ENCODE assay signal across 24 mouse cellular contexts in genomic region chr14:8223506-8224293, GRCm38 (mm10). TPM values are rescaled to one million over a fixed set of nuclear protein-coding genes. Genes with fewer than 3 reads are reported as not detected.
DNase-seq lines count a peak whose midpoint lies in the region; ATAC-seq and TF ChIP-seq lines count a peak whose summit lies in the region.
"Had no signal": no experiment of that assay in that cellular context is flagged by ENCODE, and none has a peak within 500 bp of the region (broad histone marks: within the 10 kb centered on the region; RNA-seq: fewer than 3 reads in every experiment).

No protein-coding gene starts in this region.

- WGBS in liver, embryonic 14.5 days (ENCODE audit: insufficient replicate concordance), result 17% methylated on average over 10 of the region's 10 CpGs

- H3K9me3 ChIP-seq in MEL (replicated peaks; ENCODE audit: insufficient read depth, low read length), result no peaks in the 10 kb centered on the region
- H3K9me3 ChIP-seq in liver, embryonic 14.5 days (ENCODE audit: control insufficient read depth, low read length), result no peaks in the 10 kb centered on the region
- H3K9me3 ChIP-seq: embryonic facial prominence, embryonic 15.5 days; forebrain, embryonic 12.5 days; heart, embryonic 13.5 days; intestine, embryonic 15.5 days; limb, embryonic 15.5 days had no signal

- no peak for TF ChIP-seq CTCF in MEL (IDR thresholded peaks at IDR 0.05 in 2 of 3, conservative IDR thresholded peaks at IDR 0.05 in 1 of 3; ENCODE audit: control insufficient read depth in 1 of 3, insufficient read depth in 1 of 3, low read depth in 2 of 3, low read length in 3 of 3, poor library complexity in 1 of 3, severe bottlenecking in 1 of 3)
- no peak for TF ChIP-seq CTCF in liver, embryonic 14.5 days (IDR thresholded peaks at IDR 0.05; ENCODE audit: low read depth)

- no peaks in the 10 kb centered on the region for H3K79me2 ChIP-seq in MEL (ENCODE audit: control insufficient read depth, insufficient read depth, low read length, poor library complexity)

- no peak overlapping the region for H3K9ac ChIP-seq in MEL (ENCODE audit: control insufficient read depth, low read depth, low read length, poor library complexity, severe bottlenecking)
- 0 out of 2 replicates have a peak overlapping the region, but pooled peaks have one; percentile 5 for H3K9ac ChIP-seq in liver, embryonic 14.5 days (replicated peaks)
- H3K9ac ChIP-seq: embryonic facial prominence, embryonic 15.5 days; forebrain, embryonic 12.5 days; heart, embryonic 13.5 days; intestine, embryonic 15.5 days; limb, embryonic 15.5 days had no signal

- no peaks in the 10 kb centered on the region for H3K27me3 ChIP-seq in MEL (ENCODE audit: control insufficient read depth in 1 of 2, insufficient read depth in 2 of 2, low read length in 2 of 2)
- no peaks in the 10 kb centered on the region for H3K27me3 ChIP-seq in liver, embryonic 14.5 days (ENCODE audit: control insufficient read depth, insufficient read depth, low read length)
- H3K27me3 ChIP-seq: embryonic facial prominence, embryonic 15.5 days; forebrain, embryonic 12.5 days; heart, embryonic 13.5 days; intestine, embryonic 15.5 days; limb, embryonic 15.5 days had no signal

- peak; percentile 81 for DNase-seq in MEL (ENCODE audit: low read depth, low spot score)
- peak; percentile 42 for DNase-seq in c-Kit-positive CD71-positive TER-119-positive erythroid progenitor cells, embryonic 14.5 days (ENCODE audit: low spot score)
- DNase-seq in liver, embryonic 14.5 days (ENCODE audit: low read depth in 3 of 3, low spot score in 3 of 3), result peak in 1 of 3 experiments; percentile 28
- no peak for DNase-seq in ovary, postnatal 14 days (ENCODE audit: low spot score)
- DNase-seq in gastrocnemius, adult 8-10 months (ENCODE audit: low spot score in 2 of 2), result no peak
- no peak for DNase-seq in left cerebral cortex, postnatal 25 days (ENCODE audit: low spot score in 2 of 2)
- DNase-seq: adrenal gland, postnatal 10 days; cerebellum, adult 9-11 months; embryo, embryonic 11 days; gastrocnemius, postnatal 36 days; heart, postnatal 4 days; kidney, postnatal 4 days; midbrain, embryonic 14.5 days; right cerebral cortex, adult 18-20 months; thymus, adult 2 months had no signal

- intact Hi-C loops in left cerebral cortex, postnatal 25 days (cut with DNase I), result no loop called here

- H3K36me3 ChIP-seq in MEL (ENCODE audit: control insufficient read depth in 1 of 2, insufficient read depth in 2 of 2, low read length in 2 of 2), result peaks cover 0 to 14% of the 10 kb centered on the region in 2 experiments; a peak in 2 of 4 replicates
- no peaks in the 10 kb centered on the region for H3K36me3 ChIP-seq in liver, embryonic 14.5 days (replicated peaks; ENCODE audit: control insufficient read depth, insufficient read depth, low read depth)
- H3K36me3 ChIP-seq: intestine, embryonic 15.5 days had no signal

- TF ChIP-seq EP300 in MEL (IDR thresholded peaks at IDR 0.05; ENCODE audit: low read depth in 1 of 2, low read length in 2 of 2), result peak; percentile 59 to 72
- peak; percentile 72 for TF ChIP-seq EP300 in liver, embryonic 14.5 days (IDR thresholded peaks at IDR 0.05; ENCODE audit: low read depth)

- H3K4me2 ChIP-seq in liver, embryonic 14.5 days (ENCODE audit: low read depth), result peak overlapping the region; percentile 41
- H3K4me2 ChIP-seq: embryonic facial prominence, embryonic 15.5 days; forebrain, embryonic 12.5 days; heart, embryonic 13.5 days; intestine, embryonic 15.5 days; limb, embryonic 15.5 days had no signal

- TF ChIP-seq POLR2A in MEL (IDR thresholded peaks at IDR 0.05; ENCODE audit: control insufficient read depth in 1 of 2, insufficient read depth in 1 of 2, low read depth in 1 of 2, low read length in 2 of 2, poor library complexity in 1 of 2), result no peak

- no peak for TF ChIP-seq RAD21 in MEL (IDR thresholded peaks at IDR 0.05; ENCODE audit: low read depth, low read length)

- peak; percentile 61; the same call in 1 of the 2 replicates for ATAC-seq in liver, embryonic 14.5 days (ENCODE audit: insufficient read depth)
- ATAC-seq in monocyte, adult 5-6 weeks (replicated peaks; ENCODE audit: insufficient number of reproducible peaks, low FRiP score, low TSS enrichment, poor library complexity, severe bottlenecking), result peak; percentile 69
- ATAC-seq: intestine, embryonic 15.5 days had no signal

- peaks cover 2% of the 10 kb centered on the region in 2 experiments; a peak in 2 of 4 replicates for H3K4me1 ChIP-seq in MEL (ENCODE audit: control insufficient read depth in 1 of 2, insufficient read depth in 2 of 2, low read length in 2 of 2)
- peaks cover 11 to 14% of the 10 kb centered on the region in 2 experiments for H3K4me1 ChIP-seq in liver, embryonic 14.5 days (replicated peaks; ENCODE audit: control insufficient read depth in 2 of 2, insufficient read depth in 2 of 2, low read length in 1 of 2)
- H3K4me1 ChIP-seq: embryonic facial prominence, embryonic 15.5 days; intestine, embryonic 15.5 days; limb, embryonic 15.5 days had no signal

- no peak overlapping the region for H3K4me3 ChIP-seq in MEL (ENCODE audit: control insufficient read depth in 1 of 2, insufficient read depth in 1 of 2, low read depth in 2 of 2, low read length in 2 of 2)
- H3K4me3 ChIP-seq in liver, embryonic 14.5 days (ENCODE audit: insufficient read depth in 1 of 2, low read depth in 2 of 2, low read length in 2 of 2), result no peak overlapping the region
- H3K4me3 ChIP-seq: embryonic facial prominence, embryonic 15.5 days; forebrain, embryonic 12.5 days; heart, embryonic 13.5 days; intestine, embryonic 15.5 days; limb, embryonic 15.5 days had no signal

- H3K27ac ChIP-seq in MEL (ENCODE audit: control insufficient read depth, low read depth, low read length), result peak overlapping the region; percentile 31
- H3K27ac ChIP-seq in liver, embryonic 14.5 days, result no peak overlapping the region
- H3K27ac ChIP-seq: embryonic facial prominence, embryonic 15.5 days; forebrain, embryonic 12.5 days; heart, embryonic 13.5 days; intestine, embryonic 15.5 days; limb, embryonic 15.5 days had no signal

TF ChIP-seq in MEL, 35 proteins besides CTCF, POLR2A, EP300 and RAD21:
- TF ChIP-seq RCOR1 (IDR thresholded peaks at IDR 0.05; ENCODE audit: low read depth, low read length), result peak; percentile 54; the same call in 1 of the 2 replicates
- TF ChIP-seq GABPA (IDR thresholded peaks at IDR 0.05; ENCODE audit: low read depth, low read length), result no peak
- TF ChIP-seq JUND (IDR thresholded peaks at IDR 0.05; ENCODE audit: low read depth, low read length), result no peak
- peak; percentile 83 for TF ChIP-seq TCF12 (IDR thresholded peaks at IDR 0.05; ENCODE audit: low read depth, low read length)
- peak; percentile 56; the same call in 1 of the 2 replicates for TF ChIP-seq ETS1 (IDR thresholded peaks at IDR 0.05; ENCODE audit: low read depth, low read length)
- no peak for TF ChIP-seq ZNF384 (IDR thresholded peaks at IDR 0.05; ENCODE audit: low read depth, low read length)
- TF ChIP-seq TAL1 (IDR thresholded peaks at IDR 0.05; ENCODE audit: low read length), result peak; percentile 78
- TF ChIP-seq GATA1 (IDR thresholded peaks at IDR 0.05; ENCODE audit: low read depth, low read length), result peak; percentile 76
- no peak for TF ChIP-seq MAZ (IDR thresholded peaks at IDR 0.05; ENCODE audit: low read depth, low read length)
- TF ChIP-seq MAFK (IDR thresholded peaks at IDR 0.05; ENCODE audit: borderline replicate concordance, low read depth, low read length), result 0 out of 2 replicates have a peak, but pooled peaks have one; percentile 8
- TF ChIP-seq SIN3A (IDR thresholded peaks at IDR 0.05; ENCODE audit: low read length), result peak; percentile 61
- TF ChIP-seq ELF1 (IDR thresholded peaks at IDR 0.05; ENCODE audit: low read depth, low read length), result peak; percentile 34; the same call in 1 of the 2 replicates
- TF ChIP-seq MYC (IDR thresholded peaks at IDR 0.05; ENCODE audit: low read depth, low read length), result 0 out of 2 replicates have a peak, but pooled peaks have one; percentile 25

RNA-seq across cellular contexts. Expression of gene Kctd6, which starts 9.8 kb away (rescaled TPM):
- total RNA-seq in MEL (2012; rRNA removed), result 3.6 and 4.2 TPM in 2 replicates
- polyA plus RNA-seq in MEL (2012; ENCODE audit: insufficient read depth in 1 of 2, insufficient read length in 2 of 2, low read depth in 1 of 2, low replicate concordance in 2 of 2, missing spikeins in 1 of 2), result 1 to 10 TPM in 1 of 2 experiments, not detected in 1; 5.5 TPM
- 2.6 and 3.6 TPM in 2 replicates for polyA plus RNA-seq in liver, embryonic 14.5 days (2012; rRNA removed)
- polyA plus RNA-seq in liver, embryonic 14.5 days (2014; fragmentation: Nextera tagmentation; extraction: Ambion mirVana), result 3.4 and 6.5 TPM in 2 replicates
- 4.7 to 13.6 TPM (median 13.4 TPM) in 3 replicates for total RNA-seq in monocyte, adult 5-6 weeks (2017)
- total RNA-seq in gastrocnemius, adult 8-10 months (2022), result 10 to 100 TPM in 1 of 4 experiments, 1 to 10 TPM in 3; 7.7 to 10.4 (median 8.2) TPM
- 10 to 100 TPM; 40.5 to 43.5 TPM for total RNA-seq in left cerebral cortex, postnatal 25 days (2021)

RNA-seq across cellular contexts. Expression of gene Acox2, which starts 35.5 kb away (rescaled TPM):
- not detected in 2 replicates for total RNA-seq in MEL (2012; rRNA removed)
- polyA plus RNA-seq in MEL (2012; ENCODE audit: insufficient read depth in 1 of 2, insufficient read length in 2 of 2, low read depth in 1 of 2, low replicate concordance in 2 of 2, missing spikeins in 1 of 2), result under 1 TPM in 1 of 2 experiments, not detected in 1; 0.43 TPM
- polyA plus RNA-seq in liver, embryonic 14.5 days (2012; rRNA removed), result 18.3 and 22.7 TPM in 2 replicates
- polyA plus RNA-seq in liver, embryonic 14.5 days (2014; fragmentation: Nextera tagmentation; extraction: Ambion mirVana), result 24.3 and 25.0 TPM in 2 replicates
- total RNA-seq in monocyte, adult 5-6 weeks (2017), result not detected in 3 replicates
- under 1 TPM in 2 of 4 experiments, not detected in 2; 0.56 to 0.99 TPM for total RNA-seq in gastrocnemius, adult 8-10 months (2022)
- not detected for total RNA-seq in left cerebral cortex, postnatal 25 days (2021)
- total RNA-seq: ES-E14; heart, postnatal 4 days had no signal
- polyA plus RNA-seq: forebrain, embryonic 12.5 days; kidney, embryonic 14.5 days; midbrain, embryonic 14.5 days; stomach, embryonic 14.5 days had no signal

RNA-seq across cellular contexts. Expression of gene Pdhb, which starts 50.9 kb away (rescaled TPM):
- 128 and 140 TPM in 2 replicates for total RNA-seq in MEL (2012; rRNA removed)
- polyA plus RNA-seq in MEL (2012; ENCODE audit: insufficient read depth in 1 of 2, insufficient read length in 2 of 2, low read depth in 1 of 2, low replicate concordance in 2 of 2, missing spikeins in 1 of 2), result 100 to 1,000 TPM in 1 of 2 experiments, not detected in 1; 109 TPM
- 49.5 and 74.9 TPM in 2 replicates for polyA plus RNA-seq in liver, embryonic 14.5 days (2012; rRNA removed)
- 117 and 119 TPM in 2 replicates for polyA plus RNA-seq in liver, embryonic 14.5 days (2014; fragmentation: Nextera tagmentation; extraction: Ambion mirVana)
- total RNA-seq in monocyte, adult 5-6 weeks (2017), result 102 to 144 TPM (median 122 TPM) in 3 replicates
- 100 to 1,000 TPM; 268 to 280 (median 272) TPM for total RNA-seq in gastrocnemius, adult 8-10 months (2022)
- 100 to 1,000 TPM; 178 to 185 TPM for total RNA-seq in left cerebral cortex, postnatal 25 days (2021)

Comparison
In these comparisons a context has a peak if more than half of its experiments do, and no peak if none do; other contexts are left out.
1. DNase-seq: peak in MEL (single experiment) and c-Kit-positive CD71-positive TER-119-positive erythroid progenitor cells, embryonic 14.5 days (single experiment); none in ovary, postnatal 14 days (single experiment), gastrocnemius, adult 8-10 months (0 of 2) and left cerebral cortex, postnatal 25 days (0 of 2).